Mouse (Mus musculus): Measurements from ENCODE around the gene 4930444G20Rik.
A peak's percentile ranks its signal among the peaks of the same experiment; 100 is the strongest.
"Not testable (repeated sequence)": the region's sequence is repeated elsewhere in the genome, so short reads cannot be mapped to it uniquely, and the experiment has no call there.

Gene 4930444G20Rik

DNA sequence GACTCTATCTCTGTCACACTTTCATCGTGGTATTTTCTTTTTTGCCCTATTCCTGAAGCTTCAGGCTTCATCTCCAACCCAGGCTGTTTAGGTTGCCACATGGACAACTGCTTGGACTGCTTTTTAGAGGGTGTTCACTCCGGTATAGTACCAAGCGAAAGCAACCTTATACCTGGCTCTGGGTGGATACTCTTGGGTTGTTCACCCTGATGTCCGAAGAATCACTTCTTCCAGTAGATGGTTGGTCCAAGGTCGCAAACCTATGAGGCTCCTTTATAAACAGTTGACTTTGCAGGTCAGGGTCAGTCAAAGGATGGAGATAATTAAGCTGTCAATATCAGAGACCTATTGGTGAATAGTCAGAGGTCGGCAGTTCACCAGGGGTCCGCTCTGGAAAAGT, at the start of gene 4930444G20Rik:
Gene 4930444G20Rik, minus strand, starts transcription at position 101 of the 400 bp plus-strand sequence.
- not testable (repeated sequence) for DNase-seq (ENCODE audit: extremely low read depth, low read depth)

DNA sequence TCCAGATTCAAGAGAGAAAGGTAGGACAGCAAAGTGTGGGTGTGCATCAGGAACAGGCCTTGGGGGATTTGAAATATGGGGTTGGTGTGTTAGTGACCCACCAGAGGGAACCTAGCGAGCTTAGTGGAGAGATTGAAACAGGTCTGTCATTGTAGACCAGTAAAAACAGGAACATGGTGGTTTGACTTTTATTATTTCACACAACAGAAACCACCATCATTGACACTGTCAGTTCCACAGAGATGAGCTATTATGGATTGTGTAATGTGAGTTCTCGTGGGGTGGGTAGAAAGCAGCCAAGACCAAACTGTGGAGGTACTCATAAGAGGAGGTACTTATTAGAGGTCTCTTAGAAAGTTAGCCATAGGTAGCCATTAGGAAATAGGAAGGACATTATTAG, 6.7 kb upstream of the 4930444G20Rik start:
- no peak for DNase-seq (ENCODE audit: extremely low read depth, low read depth)

DNA sequence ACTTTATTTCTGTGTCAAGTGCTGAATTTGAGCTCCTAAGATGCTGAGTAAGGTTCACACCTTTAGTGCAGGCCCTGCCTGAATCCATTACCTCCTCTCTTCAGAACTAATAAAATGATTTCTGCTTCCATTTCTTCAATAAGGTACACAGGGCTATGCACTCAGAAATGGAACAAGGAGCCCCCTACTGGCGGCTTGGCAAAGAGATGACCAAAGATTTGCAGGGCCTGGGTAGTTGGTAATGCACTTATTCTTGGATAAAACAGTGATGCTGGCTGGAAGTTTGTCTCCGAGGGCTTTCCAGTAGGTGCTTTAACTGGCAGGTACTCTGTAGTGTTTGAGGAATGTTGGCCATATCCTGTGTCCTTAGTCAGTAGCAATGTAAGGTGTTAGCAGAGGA, 4.9 kb upstream of the 4930444G20Rik start:
- DNase-seq (ENCODE audit: extremely low read depth, low read depth) = no peak

GRCm38 (mm10) chr10:22070576-22070975, 2.7 kb upstream of the 4930444G20Rik start:
- peak; percentile 4 for DNase-seq (ENCODE audit: extremely low read depth, low read depth)

DNA sequence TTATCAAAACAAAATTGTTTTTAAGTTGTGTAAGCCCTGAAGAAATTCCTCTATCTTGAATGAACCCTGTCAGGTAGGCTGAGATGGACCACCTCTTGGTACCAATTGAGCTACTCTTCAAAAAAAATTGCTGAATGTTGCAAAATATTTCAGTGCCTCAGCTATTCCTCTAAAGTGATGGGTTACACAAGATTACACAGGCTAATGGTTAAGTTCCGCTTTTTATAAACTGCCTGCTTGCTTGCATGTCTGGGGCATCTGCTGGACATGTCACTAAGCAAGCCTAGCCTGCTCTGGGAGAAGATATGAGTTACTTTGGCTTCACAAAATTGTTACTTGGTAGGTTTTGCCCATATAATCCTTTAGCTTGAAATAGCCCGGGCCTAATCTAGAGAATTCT, 2.3 kb upstream of the 4930444G20Rik start:
- DNase-seq (ENCODE audit: extremely low read depth, low read depth) = peak; percentile 31

- DNase-seq (ENCODE audit: extremely low read depth, low read depth) = no peak
These were observed 8.5 kb downstream of the 4930444G20Rik start for GRCm38 (mm10) chr10:22059415-22059814.

DNA sequence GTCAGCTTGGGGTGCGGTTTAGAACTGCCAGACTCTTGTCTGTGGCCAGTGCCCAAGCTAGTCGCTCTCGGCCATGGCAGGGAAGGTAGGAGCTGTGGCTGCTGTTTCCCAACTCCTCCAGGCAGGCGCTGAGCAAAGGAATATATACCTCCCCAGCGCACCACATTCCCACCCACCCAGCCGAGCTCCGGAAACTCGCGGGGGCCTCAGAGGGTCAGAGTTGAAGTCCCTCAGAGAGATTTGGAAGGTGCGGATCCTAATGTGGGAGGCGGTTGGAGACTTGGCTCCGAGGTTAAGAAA, 8.9 kb downstream of the 4930444G20Rik start:
- DNase-seq (ENCODE audit: extremely low read depth, low read depth) = no peak

GRCm38 (mm10) chr10:22058218-22059025, 9.5 kb downstream of the 4930444G20Rik start:
- no peak for DNase-seq (ENCODE audit: extremely low read depth, low read depth)

DNA sequence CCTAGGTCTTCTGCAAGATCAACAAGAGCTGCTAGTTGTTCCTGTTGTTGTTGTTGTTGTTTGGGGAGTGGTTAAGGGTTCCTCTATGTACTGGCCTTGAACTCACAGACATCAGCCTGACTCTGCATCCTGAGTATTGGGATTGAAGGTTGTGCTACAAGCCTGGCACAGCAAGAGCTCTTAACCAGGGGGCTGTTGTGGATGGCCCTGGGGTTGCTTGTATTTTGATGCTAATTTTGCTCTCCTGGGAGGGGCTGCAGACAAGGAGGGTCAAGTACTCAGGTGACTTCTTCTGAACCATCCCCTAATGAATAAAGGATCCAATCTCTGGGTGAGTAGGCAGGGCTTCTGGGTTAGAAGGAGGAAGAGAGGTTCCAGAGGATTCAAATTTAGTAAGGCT, 12.6 kb downstream of the 4930444G20Rik start:
- no peak for DNase-seq (ENCODE audit: extremely low read depth, low read depth)

DNA sequence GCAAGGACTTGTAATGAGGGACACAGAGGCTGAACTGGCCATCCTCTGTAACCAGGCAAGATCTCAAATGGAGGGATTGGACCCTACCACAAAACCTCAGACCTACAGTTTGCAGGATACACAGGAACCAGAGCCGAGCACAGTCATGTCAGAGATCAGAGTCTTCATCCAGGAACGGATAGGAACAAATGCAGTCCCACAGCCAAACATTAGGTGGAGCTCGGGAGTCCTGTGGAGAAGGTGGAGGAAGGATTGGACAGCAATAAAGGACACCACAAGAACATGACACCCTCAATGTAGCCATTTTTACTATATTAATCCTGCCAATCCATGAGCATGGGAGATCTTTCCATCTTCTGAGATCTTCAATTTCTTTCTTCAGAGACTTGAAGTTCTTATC, 31.6 kb downstream of the 4930444G20Rik start:
- peak; percentile 17 for DNase-seq (ENCODE audit: extremely low read depth, low read depth)

DNA sequence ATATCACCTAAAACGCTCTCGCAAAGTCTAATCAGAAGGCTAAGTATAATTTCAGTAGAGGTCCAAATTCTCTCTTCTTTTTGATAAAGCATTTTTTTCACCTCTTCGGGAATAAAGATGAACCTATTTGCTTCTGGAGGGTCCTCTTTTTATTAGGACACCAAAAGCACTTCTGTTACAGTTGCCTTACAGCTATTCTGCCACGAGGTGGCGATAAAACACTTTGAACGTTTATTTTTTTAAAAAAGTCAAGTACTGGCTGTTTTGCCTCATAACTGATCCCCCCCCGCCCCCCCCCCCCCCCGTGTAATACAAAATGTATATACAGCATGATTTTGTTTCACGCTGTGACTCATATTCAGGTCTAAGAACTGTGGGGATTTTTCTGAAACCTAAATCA, 33.6 kb downstream of the 4930444G20Rik start:
- DNase-seq (ENCODE audit: extremely low read depth, low read depth) = no peak

DNA sequence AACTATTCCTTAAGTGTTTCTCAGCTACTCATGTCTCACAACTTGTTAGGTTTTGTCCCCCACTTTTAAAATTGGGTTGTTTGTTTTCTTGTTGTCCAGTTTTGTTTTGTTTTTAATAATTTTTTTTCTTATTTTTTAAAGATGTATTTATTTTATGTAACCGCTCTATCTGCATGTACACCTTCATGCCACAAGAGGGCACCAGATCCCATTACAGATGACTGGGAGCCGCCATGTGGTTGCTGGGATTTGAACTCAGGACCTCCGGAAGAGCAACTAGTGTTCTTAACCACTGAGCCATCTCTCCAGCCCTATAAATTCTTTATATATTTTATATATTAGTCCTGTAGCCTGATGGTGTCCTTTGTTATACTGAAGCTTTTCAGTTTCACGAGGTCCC, 49.3 kb downstream of the 4930444G20Rik start:
- DNase-seq (ENCODE audit: extremely low read depth, low read depth) = no peak

- no peak for DNase-seq (ENCODE audit: extremely low read depth, low read depth)
These were observed 50.3 kb downstream of the 4930444G20Rik start for GRCm38 (mm10) chr10:22017469-22018159.
